Mouse (Mus musculus): ENCODE data around the gene Msi2.

GRCm38 (mm10) chr11:88759501-88759900 lies 41.2 kb upstream of the Msi2 start:
- TF ChIP-seq CTCF (IDR thresholded peaks at IDR 0.05; ENCODE audit: low read depth) (no peak), EP300 (IDR thresholded peaks at IDR 0.05; ENCODE audit: low read depth) (no peak)
